Mouse (Mus musculus) retina, adult 2 months (tissue): ENCODE measurements around the gene Med1.
"Not testable (repeated sequence)": the region's sequence is repeated elsewhere in the genome, so short reads cannot be mapped to it uniquely, and the experiment has no call there.

Source experiments
- DNase-seq: peaks from one replicate; pipeline ENCODE4 v3.0.0-alpha.2; 2012; ENCODE audit warnings: low read depth, low spot score

The Med1 gene

GRCm38 (mm10) chr11:98192901-98193805, at the start of gene Med1:
Gene Med1 (minus strand): TSS chr11:98193293.
- DNase-seq = peak; percentile 81

GRCm38 (mm10) chr11:98238995-98239394, 45.9 kb upstream of the Med1 start:
- DNase-seq = no peak

- DNase-seq = no peak
Measured at GRCm38 (mm10) chr11:98238416-98238815, 45.3 kb upstream of the Med1 start.

- no peak for DNase-seq
Measured at GRCm38 (mm10) chr11:98226349-98226748, 33.3 kb upstream of the Med1 start.

GRCm38 (mm10) chr11:98213311-98213710, 20.2 kb upstream of the Med1 start:
- no peak for DNase-seq

- not testable (repeated sequence) for DNase-seq
Measured at GRCm38 (mm10) chr11:98209661-98210060, 16.6 kb upstream of the Med1 start.

- DNase-seq = not testable (repeated sequence)
Measured at GRCm38 (mm10) chr11:98206281-98206680, 13.2 kb upstream of the Med1 start.

DNA sequence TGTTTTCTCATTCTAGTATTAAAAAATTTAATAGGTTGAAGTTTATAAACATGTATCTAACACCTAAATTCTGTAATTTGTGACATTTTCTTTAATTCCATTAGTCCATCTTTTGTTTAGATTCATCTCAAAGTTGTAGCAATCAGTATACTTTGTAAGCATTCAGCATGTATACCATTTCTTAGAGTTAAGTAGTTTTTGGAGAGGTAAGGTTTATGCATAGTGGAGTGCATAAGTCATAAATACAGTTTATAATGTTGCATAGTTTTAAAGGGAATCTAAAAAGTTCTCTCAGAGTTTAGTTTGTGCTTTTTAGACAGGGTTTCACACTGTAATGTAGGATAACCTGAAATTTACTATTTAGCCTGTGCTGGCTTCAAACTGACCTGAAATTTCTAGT, 12.4 kb upstream of the Med1 start:
- no peak for DNase-seq

DNA sequence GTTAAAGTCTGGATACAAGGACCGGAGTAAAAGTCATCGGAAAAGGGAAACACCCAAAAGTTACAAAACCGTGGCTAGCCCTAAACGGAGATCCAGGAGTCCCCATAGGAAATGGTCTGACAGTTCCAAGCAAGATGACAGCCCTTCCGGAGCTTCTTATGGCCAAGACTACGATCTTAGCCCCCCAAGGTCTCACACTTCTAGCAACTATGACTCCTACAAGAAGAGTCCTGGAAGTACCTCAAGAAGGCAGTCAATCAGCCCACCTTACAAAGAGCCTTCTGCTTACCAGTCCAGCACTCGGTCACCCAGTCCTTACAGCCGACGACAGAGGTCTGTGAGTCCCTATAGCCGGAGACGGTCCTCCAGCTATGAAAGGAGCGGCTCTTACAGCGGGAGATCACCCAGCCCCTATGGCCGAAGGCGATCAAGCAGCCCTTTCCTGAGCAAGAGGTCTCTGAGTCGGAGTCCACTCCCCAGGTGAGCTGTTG, 10.9 kb upstream of the Med1 start:
- no peak for DNase-seq

DNA sequence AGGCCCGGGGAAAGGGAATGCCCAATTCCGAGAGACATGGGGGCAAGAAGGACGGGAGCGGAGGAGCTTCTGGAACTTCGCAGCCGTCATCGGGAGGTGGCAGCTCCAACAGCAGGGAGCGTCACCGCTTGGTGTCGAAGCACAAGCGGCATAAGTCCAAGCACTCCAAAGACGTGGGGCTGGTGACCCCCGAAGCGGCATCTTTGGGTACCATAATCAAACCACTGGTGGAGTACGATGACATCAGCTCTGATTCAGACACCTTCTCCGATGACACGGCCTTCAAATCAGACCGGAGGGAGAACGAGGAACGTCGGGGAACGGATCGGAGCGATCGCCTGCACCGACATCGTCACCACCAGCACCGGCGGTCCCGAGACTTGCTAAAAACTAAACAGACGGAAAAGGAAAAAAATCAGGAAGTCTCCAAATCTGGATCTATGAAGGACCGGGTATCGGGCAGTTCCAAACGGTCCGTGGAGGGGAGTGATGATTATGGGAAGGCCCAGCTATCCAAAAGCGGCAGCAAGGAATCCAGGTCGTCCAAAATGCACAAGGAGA, 10.3 kb upstream of the Med1 start:
- DNase-seq = no peak

DNA sequence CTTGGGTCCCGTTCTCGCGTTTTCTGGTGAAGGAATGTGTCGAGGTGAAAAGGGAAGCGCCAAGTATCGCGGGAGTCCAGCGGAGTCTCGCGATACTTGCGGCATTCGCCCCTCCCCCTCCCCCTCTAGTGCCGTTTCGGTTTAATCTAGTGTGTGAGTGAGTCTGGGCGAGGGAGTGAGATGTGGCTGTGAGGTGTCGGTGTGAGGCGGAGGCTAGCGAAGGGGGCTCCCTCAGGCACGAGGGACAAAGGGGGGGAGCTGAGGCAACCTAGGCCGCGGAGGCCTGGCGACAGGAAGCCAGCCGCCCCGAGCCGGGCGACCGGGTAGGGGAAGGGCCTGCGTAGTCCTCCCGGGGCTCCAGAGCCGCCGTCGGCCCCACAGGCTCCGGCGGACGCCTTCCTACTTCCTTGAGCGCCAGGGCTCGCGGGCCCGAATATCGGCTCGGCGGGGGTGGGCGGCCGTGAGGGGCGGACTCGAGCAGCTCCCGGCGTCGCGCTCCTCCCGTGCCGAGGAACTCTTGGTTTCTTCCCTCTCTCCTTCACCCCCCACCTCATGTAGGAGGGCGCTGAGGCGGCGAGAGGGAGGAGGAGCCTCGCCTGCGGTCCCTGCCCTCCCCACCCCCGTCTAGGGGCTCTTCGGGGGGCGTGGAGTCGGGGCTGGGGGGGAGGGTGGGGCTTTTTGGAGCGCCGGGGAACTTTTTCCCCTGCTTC, 9.7 kb upstream of the Med1 start, which contains the start of gene Cdk12:
TSS of gene Cdk12 (plus strand) at position 419 of the 710 bp plus-strand sequence.
- DNase-seq = peak; percentile 97

GRCm38 (mm10) chr11:98201791-98202640, 8.9 kb upstream of the Med1 start:
- DNase-seq = no peak

DNA sequence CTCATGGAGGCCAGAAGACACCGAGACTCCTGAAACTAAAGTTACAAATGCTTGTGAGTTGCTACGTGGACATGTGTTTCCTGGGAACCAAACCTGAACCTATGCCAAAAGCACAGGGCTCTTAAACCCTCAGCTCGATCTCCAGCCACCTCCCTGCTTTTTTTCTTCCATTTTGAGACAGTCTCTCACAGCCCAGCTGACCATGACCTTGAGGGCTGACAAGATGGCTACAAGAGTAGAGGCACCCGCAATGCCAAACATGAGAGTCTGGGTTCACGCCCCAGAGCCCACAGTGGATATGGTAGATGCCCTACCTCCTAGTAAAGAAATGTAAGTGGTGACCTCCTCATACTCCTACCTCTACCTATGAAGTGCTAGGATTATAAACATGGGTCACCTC, 2.3 kb downstream of the Med1 start:
- DNase-seq = no peak

DNA sequence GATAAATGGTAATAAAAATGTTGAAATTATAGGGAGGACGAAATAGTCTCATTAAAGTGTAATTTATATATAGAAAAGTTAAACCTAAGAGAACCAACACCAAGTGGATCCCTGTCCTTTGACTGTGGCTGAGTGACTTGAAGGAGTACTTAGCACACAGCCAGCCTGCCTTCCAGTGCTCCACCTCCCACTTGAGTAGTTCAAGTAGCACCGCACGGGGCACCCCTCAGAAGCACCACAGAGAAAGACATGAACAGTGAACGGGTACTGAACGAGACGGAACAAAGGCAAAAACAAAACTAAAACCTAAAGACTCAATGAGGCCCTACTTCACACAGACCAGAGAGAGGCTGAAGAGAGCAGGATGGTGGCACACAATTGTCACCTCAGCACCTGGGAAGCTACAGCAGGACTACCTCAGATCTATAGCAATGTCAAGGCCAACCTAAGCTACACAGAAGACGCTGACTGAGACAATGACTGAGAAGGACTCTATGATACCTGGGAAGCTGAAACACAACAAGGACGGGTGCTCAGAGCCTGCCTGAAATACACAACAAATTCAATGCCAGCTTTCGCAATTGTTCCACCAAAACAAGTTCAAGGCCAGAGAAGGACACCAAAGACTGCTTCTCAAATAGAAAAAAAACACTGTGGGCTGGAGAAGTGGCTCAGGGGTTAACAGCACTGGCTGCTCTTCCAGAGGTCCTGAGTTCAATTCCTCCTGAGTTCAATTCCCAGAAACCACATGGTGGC, 5.3 kb downstream of the Med1 start:
- DNase-seq = no peak

DNA sequence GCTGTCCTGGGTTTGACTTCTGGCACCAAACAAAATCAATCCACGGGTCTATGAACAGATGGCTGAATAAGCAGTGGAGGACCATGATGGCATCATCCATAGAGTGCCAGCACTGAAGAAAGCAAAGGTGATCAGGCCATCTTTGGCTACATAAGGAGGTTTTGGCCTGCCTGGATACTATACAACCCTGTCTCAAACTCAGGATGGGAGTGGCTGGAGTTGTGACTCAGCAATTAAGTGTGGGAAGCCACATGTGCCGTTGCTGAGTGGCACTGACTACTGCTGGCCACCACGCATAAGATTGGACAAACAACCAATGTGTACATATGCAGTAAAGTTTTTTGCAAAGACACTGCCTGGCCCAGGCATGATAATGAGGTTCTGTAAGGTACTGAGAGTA, 10.9 kb downstream of the Med1 start:
- not testable (repeated sequence) for DNase-seq

GRCm38 (mm10) chr11:98168400-98168799, 24.7 kb downstream of the Med1 start:
- DNase-seq = no peak

GRCm38 (mm10) chr11:98155094-98155493, 38.0 kb downstream of the Med1 start:
- no peak for DNase-seq

- no peak for DNase-seq
Measured at GRCm38 (mm10) chr11:98150625-98151156, 42.4 kb downstream of the Med1 start.

DNA sequence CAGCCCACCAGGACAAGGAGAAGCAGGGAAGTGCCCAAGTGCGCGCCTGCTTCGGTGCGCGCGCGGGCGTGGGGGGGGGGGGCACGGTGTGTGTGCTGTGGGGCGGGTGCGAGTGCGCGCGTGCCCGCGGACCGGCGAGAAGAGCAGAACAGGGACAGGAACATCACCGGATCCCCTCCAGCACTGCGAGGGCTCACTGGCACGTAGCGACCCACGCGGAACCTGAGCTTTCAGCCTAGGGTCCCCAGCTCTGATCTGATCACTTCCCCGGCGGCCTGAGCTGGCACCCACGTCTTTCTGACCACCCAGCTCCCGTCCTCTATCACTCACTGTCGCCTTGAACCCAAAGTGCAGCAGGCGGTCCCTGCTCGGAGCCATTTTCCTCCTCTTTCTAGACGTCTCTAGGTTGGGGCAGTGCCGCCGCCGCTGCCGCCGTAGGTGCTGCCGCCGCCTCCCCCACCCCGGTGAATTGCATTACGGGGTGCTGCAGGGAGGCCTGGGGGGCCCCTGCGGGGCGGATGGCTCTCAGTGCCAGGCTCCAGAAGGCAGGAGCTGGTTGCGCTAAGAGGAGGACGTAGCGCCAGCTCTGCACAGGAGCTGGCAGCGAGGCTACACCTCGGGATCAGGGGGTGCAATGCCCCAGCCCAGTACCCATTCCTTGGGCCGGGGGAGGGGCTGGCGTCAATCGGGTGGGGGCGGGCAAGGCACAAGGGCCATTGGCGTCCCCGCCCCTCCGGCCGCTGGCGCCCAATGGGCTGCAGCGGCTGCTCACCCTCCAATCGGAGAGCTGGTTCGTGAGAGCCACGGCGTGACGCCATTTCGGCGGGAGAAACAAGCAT, 43.1 kb downstream of the Med1 start, which contains the start of gene Fbxl20:
TSS of gene Fbxl20 (minus strand) at position 618 of the 839 bp plus-strand sequence.
- peak; percentile 80 for DNase-seq
